Mouse (Mus musculus): ENCODE data around the gene Slc38a3. TPM values are rescaled to one million over a fixed set of nuclear protein-coding genes. Genes with fewer than 3 reads are reported as not detected.

Slc38a3 gene
- total and polyA plus RNA-seq, 3 experiments: not detected

DNA sequence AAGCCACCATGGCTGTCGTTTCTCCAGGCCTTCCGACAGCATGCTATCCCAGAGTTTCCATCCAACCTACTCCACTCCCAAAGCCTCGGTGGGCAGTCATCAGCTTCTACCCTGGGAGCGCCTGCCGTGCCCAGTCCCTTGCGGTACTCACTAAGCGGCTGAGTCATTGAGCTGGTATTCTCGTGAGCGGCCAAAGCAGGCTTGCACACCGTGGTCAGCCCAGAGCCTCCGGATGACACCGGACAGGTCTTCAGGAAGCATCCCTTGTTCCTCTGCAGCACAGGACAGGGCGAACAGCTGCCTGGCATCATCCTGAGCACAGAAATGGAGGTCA is 49.8 kb downstream of the Slc38a3 start:
- H3K4me1 ChIP-seq (ENCODE audit: control insufficient read depth in 1 of 2, insufficient read depth in 2 of 2, low read length in 2 of 2): peaks cover 5 to 8% of the 10 kb centered on the region in 2 experiments
- H3K27ac ChIP-seq (ENCODE audit: control insufficient read depth, low read depth, low read length): no peak overlapping the region
- peaks cover 8% of the 10 kb centered on the region; the same call in 1 of the 2 replicates for H3K79me2 ChIP-seq (ENCODE audit: control insufficient read depth, insufficient read depth, low read length, poor library complexity)
- H3K9ac ChIP-seq (ENCODE audit: control insufficient read depth, low read depth, low read length, poor library complexity, severe bottlenecking): no peak overlapping the region
- H3K36me3 ChIP-seq (ENCODE audit: control insufficient read depth in 1 of 2, insufficient read depth in 2 of 2, low read length in 2 of 2): peaks cover 1 to 6% of the 10 kb centered on the region in 2 experiments; a peak in 3 of 4 replicates
- H3K4me3 ChIP-seq (ENCODE audit: control insufficient read depth in 1 of 2, insufficient read depth in 1 of 2, low read depth in 2 of 2, low read length in 2 of 2): no peak overlapping the region
- DNase-seq (ENCODE audit: low read depth, low spot score): no peak
- TF ChIP-seq HCFC1 (IDR thresholded peaks at IDR 0.05; ENCODE audit: low read depth, low read length) (no peak), TAL1 (IDR thresholded peaks at IDR 0.05; ENCODE audit: low read length) (no peak), MAFK (IDR thresholded peaks at IDR 0.05; ENCODE audit: borderline replicate concordance, low read depth, low read length) (no peak), RCOR1 (IDR thresholded peaks at IDR 0.05; ENCODE audit: low read depth, low read length) (no peak), RAD21 (IDR thresholded peaks at IDR 0.05; ENCODE audit: low read depth, low read length) (no peak), USF2 (IDR thresholded peaks at IDR 0.05; ENCODE audit: borderline replicate concordance in 1 of 2, insufficient read depth in 1 of 2, low read depth in 1 of 2, low read length in 2 of 2) (no peak), SMC3 (IDR thresholded peaks at IDR 0.05; ENCODE audit: low read depth, low read length) (no peak)
- no peaks in the 10 kb centered on the region for H3K9me3 ChIP-seq (replicated peaks; ENCODE audit: insufficient read depth, low read length)
- H3K27me3 ChIP-seq (ENCODE audit: control insufficient read depth in 1 of 2, insufficient read depth in 2 of 2, low read length in 2 of 2): no peaks in the 10 kb centered on the region

DNA sequence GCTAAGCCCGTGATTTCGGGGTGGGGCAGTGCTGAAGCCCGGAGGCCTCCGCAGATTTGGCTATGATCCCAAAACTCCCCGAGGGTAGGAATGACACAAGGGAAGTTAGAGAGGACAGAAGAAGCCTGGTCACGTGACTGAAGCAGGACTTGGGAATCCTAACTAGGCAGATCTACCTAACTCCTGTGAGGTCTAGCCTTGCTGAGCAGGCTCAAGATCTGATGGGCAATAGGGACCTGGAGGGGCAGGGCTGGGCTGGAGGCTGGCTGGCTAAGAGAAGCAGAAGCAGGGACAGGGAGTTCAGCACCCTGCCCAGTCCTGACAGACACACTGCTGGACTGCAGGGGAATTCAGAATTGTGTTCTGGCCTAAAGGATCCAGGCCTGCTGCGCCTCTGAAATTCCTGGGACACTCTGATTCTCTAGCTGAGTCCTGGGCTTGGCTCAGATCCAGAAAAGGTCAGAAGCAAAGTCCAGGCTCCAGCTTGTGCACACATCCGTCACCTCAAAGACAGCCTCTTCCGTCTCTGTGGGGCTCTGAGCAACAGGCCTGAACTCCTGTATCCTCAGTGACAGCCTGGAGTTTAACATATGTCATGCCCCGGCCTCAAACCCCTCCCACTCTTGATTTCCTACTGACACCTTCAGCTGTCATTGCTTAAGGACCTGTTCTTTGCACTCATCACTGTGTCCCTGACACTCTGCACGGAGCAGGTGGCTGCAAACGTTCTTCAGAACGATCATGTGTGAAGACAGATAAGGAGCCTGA is 50.4 kb downstream of the Slc38a3 start:
- Histone ChIP-seq H3K27me3 (ENCODE audit: control insufficient read depth in 1 of 2, insufficient read depth in 2 of 2, low read length in 2 of 2) (no peaks in the 10 kb centered on the region), H3K27ac (ENCODE audit: control insufficient read depth, low read depth, low read length) (no peak overlapping the region), H3K9me3 (replicated peaks; ENCODE audit: insufficient read depth, low read length) (no peaks in the 10 kb centered on the region), H3K79me2 (ENCODE audit: control insufficient read depth, insufficient read depth, low read length, poor library complexity) (peaks cover 6% of the 10 kb centered on the region; the same call in 1 of the 2 replicates), H3K4me3 (ENCODE audit: control insufficient read depth in 1 of 2, insufficient read depth in 1 of 2, low read depth in 2 of 2, low read length in 2 of 2) (no peak overlapping the region), H3K36me3 (ENCODE audit: control insufficient read depth in 1 of 2, insufficient read depth in 2 of 2, low read length in 2 of 2) (peaks cover under 1 to 1% of the 10 kb centered on the region in 2 experiments; a peak in 3 of 4 replicates), H3K4me1 (ENCODE audit: control insufficient read depth in 1 of 2, insufficient read depth in 2 of 2, low read length in 2 of 2) (peaks cover 0 to 3% of the 10 kb centered on the region in 2 experiments; a peak in 2 of 4 replicates), H3K9ac (ENCODE audit: control insufficient read depth, low read depth, low read length, poor library complexity, severe bottlenecking) (no peak overlapping the region)
- no peak for DNase-seq (ENCODE audit: low read depth, low spot score)
- no peak for TF ChIP-seq MXI1 (IDR thresholded peaks at IDR 0.05; ENCODE audit: low read depth, low read length)
- no peak for TF ChIP-seq SIN3A (IDR thresholded peaks at IDR 0.05; ENCODE audit: low read length)
- no peak for TF ChIP-seq UBTF (IDR thresholded peaks at IDR 0.05; ENCODE audit: borderline replicate concordance, insufficient read depth, low read depth, low read length)
- no peak for TF ChIP-seq EP300 (IDR thresholded peaks at IDR 0.05; ENCODE audit: low read depth in 1 of 2, low read length in 2 of 2)
- TF ChIP-seq SMC3 (IDR thresholded peaks at IDR 0.05; ENCODE audit: low read depth, low read length): no peak
- no peak for TF ChIP-seq BHLHE40 (IDR thresholded peaks at IDR 0.05; ENCODE audit: borderline replicate concordance, low read depth, low read length)
- no peak for TF ChIP-seq ETS1 (IDR thresholded peaks at IDR 0.05; ENCODE audit: low read depth, low read length)

All from MEL (cell line).